Mouse (Mus musculus): ENCODE measurements at regions not wholly inside any gene's neighbourhood (a gene's known extent, or its start where the extent isn't known, plus 50 kb on each side); places are given as distances from the start of the nearest gene placed in this dataset.
A peak's percentile ranks its signal among the peaks of the same experiment; 100 is the strongest.

DNA sequence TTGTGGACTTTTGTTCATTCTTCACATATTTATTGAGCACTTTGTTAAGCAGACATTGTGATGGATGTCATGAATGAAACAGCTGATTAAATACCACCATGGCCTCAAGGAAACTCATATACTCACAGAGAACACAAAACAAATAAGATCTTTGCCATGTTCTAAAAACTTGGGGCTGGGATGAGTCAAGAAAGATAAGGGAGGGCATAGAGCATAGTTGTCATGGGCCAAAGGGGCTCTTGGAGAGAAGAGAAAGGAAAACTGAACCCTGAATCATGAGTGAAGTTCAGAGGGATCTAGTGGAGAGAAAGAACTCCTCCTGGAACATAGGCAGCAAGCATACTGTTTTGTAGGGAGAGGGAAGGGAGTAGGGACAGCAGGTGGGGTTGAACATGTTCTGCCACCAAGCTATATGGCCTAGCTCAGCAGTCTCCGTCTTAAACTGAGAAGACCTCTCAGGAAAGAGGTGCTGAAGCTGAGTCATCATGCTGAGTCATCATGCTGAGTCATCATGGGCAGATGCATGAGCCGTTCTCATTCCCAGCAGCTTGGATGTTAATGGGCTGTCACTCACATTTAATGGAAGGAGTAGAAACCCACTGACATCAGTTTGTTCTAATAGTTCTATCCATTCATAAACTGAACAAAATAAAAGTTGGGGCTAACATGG, 69.6 kb downstream of the Cetn3 start:
- peak; percentile 6 for DNase-seq (ENCODE audit: low spot score)

DNA sequence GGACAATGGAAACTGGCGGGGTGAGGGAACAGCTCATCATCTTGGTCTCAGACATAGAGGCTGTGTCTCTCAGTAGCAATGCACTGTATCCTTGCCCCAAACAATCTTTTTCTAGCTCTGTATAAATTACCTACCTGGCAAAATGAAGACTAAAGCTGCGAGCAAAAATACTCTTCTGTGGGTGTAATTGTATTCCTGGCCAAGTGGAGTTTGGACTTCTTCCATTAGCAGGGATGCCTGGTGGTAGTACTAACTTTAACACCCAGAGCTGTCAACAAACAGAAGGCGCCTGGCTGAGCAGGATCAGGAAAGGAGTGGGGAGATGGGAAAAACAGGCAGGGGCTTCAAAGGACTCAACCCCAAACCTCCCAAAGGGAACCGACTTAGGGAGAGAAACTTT, 73.2 kb downstream of the Cetn3 start:
- DNase-seq (ENCODE audit: low spot score), result no peak

DNA sequence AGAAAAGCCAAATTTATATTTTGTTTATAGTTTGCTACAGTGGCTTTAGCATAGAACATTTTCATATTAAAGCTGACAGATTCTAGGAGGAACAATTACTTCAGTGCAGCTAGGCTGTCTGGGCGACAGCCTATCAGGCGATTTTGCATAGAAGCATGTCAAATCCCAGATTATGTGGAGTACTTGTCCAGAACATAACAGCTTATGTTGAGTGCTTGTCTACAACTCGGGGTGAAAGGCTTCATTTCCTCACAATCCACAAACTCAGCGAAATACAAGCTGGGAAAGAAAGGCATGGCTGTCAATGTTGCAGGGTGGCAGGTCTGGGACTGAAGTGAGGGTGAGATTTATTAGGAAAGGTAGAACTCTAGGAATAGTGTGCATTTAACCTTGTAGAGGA, 77.8 kb downstream of the Cetn3 start:
- no peak for DNase-seq (ENCODE audit: low spot score)

DNA sequence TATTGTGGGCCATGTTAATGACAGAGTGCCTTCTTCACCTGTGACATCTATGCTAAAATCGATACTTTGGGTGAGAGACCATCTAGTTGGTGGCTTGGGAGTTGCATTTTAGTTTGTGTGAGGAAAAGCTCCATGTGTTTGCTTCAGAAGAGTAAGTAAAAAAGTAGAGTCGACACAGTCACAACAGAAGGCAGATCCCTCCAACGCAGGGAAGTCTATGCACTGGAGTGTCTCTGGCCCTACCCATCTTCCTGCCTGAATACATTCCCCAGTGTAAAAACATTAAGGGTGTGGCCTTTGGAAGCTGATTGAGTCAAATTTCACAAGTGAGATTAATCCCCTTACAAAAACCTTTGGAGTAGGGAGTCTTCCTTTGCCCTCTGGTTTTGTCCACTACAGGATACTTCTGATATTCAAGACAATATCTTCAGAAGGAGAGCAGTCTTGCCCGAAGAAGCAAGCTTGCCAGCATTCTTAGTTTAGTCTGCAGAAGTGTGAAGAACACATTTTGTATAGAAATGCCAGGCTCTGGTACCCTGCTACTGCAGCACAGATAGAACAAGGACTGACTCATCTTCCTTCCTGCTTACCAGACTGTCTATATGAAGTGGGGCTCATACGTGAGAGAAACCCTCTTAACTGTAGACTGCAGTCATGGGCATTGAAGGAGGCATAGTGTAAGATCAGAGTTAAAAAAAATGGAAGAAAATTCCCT, 79.2 kb downstream of the Cetn3 start:
- no peak for DNase-seq (ENCODE audit: low spot score)

DNA sequence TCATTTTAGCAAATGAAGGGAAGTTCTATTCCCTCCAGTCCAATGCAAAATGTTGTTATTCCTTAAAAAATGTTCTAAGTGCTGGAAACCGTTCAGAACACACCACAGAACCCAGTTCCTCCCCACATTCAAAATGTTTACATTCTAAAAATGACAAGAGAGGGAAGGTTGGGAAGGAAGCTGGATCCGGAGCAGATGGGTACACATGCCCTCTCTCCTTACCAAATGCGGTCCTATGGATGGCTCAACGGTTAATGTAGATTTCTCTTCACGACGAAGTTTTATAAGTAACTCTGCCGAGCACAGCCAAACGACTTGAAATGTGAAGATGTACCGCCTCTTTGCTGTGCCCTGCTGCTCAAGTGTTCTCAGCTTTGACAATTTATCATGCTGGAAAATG, 88.3 kb downstream of the Cetn3 start:
- DNase-seq (ENCODE audit: low spot score), result no peak

DNA sequence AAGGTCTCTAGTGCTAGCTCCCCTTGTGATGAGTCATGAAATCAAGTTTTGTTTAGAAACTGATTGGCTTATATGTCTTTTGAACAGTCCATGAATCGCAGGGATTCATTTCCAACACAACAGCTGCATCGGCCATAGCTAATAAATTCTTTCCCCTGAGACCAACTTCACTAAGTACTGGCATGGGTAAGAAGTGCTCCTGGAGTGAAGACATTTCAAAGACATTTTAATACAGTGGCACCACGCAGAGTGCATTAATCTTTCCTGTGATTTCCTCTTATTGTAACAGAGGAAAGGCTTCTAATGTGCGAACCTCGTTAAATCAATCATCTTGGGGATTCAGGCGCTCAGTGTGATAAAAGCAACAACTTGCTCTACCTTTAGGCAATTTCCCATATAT, 103.0 kb downstream of the Cetn3 start:
- no peak for DNase-seq (ENCODE audit: low spot score)

DNA sequence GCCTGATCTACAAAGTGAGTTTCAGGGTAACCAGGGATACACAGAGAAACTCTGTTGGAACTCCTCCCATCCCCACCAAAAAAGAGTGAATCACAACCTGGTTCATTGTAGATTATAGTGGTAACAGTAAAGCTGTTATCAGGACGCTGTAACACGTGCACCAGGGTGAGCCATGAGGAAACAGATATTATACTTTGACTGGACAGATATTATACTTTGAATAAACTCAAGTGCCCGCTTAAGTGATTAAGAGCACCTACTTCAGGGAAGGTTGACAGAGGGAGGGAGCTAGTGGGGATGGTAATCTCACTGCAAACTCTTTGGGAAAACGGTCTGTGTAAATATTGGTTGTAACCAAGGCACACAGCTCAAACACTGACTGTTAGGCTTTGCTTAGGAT, 147.4 kb downstream of the Cetn3 start:
- no peak for DNase-seq (ENCODE audit: low spot score)

DNA sequence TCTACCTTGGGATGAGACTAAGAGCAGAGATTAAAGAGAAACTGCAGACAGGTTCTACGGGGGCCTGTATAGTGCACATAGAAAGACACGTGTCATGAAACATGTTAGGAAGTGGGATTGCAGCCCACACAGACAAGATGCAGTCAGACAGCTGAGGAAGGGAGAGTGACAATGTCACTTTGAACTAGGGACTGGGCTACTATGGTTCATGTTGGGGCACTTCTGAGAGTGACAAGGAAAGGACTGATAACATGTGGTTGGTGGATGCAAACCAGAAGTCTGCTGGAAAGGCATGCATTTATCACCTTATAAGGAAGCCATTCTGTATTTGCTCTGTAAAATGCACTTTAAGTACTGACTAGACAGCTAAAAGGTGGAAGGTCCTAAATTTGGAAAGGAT, 148.3 kb downstream of the Cetn3 start:
- DNase-seq (ENCODE audit: low spot score), result no peak

DNA sequence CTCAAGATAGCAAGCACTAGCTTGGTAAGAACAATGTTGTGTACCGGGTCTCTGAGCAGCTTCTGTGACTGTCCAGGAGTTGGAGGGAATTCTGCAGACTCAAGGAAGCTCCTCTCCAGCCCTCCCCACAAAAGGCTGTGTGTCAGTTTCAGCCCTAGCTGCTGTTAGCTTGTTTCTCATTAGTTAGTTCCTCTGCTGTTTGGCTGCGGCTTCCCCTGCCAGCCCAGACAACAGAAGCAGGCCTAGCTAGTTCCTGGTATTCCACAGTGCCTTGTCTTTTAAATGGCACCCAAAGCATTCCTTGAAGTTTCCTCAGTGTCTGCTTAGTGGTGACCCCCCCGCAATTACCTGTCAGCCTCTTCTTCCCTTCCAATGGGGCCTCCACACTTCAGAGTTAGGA, 154.2 kb downstream of the Cetn3 start:
- DNase-seq (ENCODE audit: low spot score), result no peak

DNA sequence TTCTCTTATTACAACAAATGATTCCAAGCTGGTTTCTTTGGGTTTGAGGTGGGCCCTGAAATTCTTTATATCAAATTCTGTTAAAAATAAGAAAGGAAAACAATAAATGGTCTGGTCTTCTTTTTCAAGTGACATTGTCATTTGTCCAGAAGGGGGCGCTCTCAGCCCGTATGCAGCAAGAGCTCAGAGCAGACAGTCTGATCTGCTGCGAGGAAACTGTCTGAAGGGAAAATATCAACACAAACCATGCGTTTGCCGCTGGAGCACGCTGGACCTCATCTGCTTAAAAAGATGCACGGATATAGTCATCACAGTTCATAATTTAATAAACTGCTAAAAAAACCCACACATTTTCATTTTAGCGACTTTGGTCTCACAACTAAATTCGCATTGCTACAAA, 161.2 kb downstream of the Cetn3 start:
- peak; percentile 54 for DNase-seq (ENCODE audit: low spot score)

DNA sequence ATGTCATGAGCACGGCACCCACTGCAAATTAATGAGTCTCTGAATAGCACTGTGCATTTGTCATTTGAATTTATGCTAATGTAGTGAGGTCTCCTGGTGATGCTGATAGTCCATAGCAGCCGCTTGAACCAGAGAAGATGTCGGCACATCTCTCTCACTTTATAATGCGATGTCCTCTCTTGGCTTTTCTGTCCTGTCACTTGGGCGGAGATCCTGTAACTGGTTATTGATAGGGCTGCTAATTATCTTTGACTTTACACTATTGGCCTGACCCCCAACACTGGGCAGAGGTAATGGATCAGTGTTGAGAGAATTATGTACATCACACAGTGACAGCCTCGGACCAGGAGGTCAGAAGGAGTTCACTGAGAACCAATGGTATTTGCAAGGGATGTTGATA, 161.6 kb downstream of the Cetn3 start:
- DNase-seq (ENCODE audit: low spot score), result no peak

DNA sequence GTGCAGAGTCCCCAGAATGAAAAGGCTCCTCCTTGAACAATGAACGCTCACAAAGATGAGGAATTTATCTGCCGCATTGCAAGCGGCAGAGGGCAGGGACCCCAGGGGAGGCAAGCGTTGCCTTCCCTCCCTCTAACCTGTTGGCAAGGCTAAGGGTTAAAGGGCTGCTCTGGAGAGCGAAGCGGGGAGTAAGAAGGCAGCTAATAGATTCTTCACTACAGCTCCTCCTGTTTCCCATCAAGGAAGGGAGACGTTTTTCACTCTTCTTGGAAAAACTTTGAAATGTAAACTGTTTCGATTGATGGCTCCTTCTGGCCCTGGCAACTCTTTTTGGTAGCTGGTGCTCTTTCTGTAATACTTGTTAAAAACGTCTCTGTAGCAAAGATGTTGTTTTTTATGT, 162.9 kb downstream of the Cetn3 start:
- peak; percentile 20 for DNase-seq (ENCODE audit: low spot score)

DNA sequence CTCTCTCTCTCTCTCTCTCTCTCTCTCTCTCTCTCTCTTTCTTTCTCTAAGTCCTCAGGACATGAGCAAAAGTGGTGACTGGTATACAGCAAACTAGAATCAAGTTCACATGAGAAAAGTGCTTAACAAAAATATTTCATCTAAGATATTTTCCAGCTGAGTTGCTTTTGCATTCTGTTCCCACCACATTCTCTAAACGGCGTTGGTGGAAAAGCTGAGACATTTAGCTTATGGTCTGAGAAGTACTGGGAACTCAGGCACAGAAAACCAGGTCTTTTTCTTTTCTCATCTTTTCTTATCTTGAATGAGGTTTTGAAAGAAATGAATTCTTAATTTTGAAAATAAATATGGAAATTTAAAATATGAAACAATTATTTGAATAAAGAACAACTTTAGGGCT, 182.6 kb downstream of the Cetn3 start:
- DNase-seq (ENCODE audit: low spot score), result no peak

DNA sequence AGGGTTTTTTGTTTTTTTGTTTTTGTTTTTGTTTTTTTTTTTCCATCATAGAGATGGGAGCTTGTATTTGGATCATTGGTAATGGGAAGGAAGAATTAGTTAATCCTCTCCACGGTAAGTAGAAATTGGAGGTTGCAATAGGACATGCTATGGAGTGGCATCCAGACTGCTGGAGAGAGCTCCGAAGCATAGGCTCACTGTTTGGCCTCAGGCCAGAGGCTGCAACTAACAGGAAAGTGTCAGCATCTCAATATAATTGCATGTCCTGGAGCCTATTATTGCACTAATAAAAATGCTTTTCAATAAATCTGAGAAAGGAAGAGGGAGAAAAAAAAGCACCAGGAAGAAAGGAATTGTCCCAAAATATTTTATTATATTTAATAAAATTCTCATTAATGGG, 193.0 kb downstream of the Cetn3 start:
- DNase-seq (ENCODE audit: low spot score), result no peak

DNA sequence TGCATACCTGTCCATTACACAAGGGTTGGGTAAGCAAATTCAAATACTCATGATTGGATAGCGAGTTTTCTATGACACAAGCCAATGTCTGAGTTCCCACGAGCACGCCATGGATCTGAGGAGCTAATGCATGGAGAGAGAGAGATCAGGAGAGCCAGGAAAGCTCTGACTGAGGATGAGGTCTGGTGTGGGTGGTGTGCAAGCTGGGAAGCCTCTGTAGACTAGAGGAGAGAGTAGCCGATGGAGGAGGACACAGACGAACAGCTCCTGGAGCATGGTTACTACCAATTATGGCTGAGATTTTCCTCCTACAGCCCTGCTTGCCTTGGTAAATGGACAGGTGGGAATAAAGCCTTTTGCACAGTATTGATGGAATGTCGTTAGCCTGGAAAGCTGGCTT, 195.1 kb downstream of the Cetn3 start:
- DNase-seq (ENCODE audit: low spot score), result no peak

DNA sequence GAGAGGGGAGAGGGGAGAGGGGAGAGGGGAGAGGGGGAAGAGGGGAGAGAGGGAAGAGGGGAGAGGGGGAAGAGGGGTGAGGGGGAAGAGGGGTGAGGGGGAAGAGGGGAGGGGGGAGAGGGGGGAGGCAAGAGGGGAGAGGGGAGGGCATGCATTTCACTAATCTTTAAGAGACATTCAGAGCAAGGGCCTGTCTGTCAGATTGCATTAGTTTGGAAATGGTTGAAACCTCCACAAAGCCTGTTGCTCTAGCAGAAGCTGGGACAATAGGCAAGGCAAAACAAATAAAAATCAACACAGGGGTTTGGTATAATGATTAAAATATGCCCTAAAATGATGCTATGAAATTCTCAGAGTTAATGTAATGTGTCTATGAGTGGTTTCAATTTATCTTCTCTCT, 196.4 kb downstream of the Cetn3 start:
- no peak for DNase-seq (ENCODE audit: low spot score)

DNA sequence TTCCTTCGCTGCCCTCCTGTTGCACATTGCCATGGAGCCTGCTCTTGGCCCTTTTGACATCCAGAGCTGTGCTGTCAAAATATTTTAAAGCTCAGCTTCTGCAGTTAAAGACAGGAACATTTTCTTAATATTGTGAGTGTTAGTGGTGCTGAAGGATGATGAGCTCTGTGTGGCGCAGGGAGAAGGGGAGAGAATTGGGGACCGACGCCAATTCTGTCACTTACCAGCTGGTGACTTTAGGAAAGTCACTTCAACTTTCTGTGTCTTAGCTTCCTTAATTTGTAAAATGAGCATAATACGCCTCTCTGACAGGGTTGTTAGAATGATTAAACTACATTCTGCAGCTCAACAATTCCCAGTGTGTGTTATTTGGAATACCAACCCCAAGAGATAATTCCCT, 197.2 kb downstream of the Cetn3 start:
- DNase-seq (ENCODE audit: low spot score), result no peak

DNA sequence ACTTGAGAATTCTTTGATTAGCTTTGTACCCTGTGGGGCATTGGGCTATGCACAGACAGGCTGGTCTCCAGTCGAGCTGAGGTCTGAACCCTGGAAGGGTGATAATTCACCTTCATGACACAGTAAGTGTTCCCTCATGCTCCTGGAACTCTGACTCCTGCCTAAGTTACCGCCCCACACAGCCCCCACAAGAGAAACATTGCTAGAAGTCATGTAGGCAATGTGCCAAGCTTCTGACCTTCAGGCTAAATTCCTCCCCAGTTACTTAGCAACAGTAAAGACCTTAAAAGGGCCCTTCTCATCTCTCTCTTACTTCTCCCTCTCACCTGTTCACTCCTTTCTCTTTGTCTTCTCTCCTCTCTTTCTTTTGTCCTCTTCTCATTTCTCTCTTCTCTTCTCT, 199.6 kb downstream of the Cetn3 start:
- DNase-seq (ENCODE audit: low spot score), result no peak

DNA sequence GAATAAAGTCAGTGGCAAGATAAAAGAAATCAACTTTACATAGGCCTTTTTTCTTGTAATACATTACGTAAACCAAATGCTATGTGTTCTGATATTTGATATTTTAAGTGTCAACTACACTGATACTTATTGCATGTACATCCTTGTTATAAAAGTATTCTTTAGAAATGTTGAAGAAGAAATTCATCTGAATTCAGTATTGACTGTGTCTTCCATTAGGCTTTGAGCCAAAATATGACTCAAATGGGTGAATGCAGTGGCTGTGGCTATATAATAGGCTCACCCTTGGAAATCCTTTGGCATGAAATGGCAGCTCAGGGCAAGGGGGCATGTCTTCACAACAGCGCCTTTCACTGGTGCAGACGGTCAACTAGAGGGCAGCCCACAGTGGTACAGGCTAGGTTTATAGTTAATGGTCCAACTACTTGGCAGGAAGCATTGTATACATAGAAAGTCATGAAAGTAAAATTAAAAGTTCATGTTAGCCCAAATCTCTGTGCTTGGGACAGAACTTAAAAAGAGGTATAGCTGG, 217.9 kb downstream of the Cetn3 start:
- DNase-seq (ENCODE audit: low spot score), result no peak

DNA sequence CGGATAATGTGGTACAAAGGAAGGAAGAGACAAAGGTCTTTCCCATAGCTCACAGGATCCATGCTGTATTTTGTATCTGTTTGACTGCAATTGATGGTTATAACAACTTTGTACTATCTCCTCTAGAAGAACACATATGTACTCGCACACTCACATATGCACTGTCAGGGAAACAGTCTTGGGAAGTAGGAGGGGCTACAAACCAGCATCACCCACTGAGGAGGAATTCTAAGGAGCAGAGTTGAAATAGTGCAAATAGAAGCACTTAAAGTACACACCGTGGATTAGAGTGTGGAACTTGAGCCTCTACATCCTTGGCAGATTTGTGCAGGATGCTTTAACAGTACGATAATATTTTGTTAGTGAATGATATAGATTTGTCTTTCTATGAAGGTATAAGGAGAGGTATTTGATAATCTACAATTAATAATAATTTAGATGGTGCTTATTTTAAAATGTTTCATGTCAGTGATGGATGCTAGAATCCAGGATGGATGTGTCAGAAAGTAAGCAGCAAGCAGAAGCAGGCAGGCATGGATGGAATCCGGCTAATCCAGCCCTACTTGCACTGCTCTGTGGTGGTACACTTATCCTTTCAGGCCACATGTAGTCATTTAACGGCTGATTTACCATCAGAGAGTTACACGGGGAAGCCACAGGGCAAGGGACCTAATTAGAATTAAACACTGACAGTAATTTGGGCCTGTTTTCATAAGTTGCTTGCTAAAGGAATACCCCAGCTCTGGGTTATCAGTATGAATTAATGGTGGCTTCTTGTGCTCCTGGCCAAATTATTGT, 223.3 kb downstream of the Cetn3 start:
- DNase-seq (ENCODE audit: low spot score), result no peak

DNA sequence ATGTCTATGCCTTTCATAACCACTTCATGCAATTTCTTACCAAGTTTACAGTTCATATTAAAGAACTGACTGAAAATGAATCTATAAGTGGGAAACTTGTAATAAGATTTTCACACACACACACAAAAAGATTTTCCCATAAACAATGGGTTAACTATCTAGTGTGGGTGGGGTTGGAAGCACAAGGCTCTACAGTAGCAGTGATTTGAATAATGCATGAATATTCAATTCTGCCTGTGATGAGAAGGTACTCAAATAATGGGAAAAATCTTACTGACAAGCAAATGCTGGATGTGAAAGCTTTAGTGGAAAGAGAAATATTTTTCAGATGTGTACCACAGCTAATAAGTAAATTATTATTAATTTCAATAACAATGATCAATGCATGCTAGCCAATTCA, 224.3 kb downstream of the Cetn3 start:
- no peak for DNase-seq (ENCODE audit: low spot score)

DNA sequence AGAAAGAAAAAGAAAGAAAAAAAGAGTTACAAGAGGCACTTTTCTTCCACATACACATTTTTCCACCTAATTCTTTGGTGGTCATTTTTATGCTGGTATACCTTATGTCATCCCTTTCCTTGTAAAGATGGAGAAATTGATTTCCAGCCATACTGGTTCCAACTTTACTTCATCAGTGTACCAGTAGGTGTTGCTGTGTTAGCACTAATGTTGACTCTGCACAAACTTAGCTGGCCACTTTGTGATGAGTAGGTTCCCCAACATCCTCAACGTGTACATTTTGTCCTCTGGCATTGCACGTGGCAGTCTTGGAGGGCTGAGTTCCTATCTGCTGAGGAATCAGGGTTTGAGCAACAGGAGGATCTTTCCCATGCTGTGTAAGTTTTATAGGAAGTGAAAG, 256.7 kb downstream of the Cetn3 start:
- DNase-seq (ENCODE audit: low spot score), result no peak

DNA sequence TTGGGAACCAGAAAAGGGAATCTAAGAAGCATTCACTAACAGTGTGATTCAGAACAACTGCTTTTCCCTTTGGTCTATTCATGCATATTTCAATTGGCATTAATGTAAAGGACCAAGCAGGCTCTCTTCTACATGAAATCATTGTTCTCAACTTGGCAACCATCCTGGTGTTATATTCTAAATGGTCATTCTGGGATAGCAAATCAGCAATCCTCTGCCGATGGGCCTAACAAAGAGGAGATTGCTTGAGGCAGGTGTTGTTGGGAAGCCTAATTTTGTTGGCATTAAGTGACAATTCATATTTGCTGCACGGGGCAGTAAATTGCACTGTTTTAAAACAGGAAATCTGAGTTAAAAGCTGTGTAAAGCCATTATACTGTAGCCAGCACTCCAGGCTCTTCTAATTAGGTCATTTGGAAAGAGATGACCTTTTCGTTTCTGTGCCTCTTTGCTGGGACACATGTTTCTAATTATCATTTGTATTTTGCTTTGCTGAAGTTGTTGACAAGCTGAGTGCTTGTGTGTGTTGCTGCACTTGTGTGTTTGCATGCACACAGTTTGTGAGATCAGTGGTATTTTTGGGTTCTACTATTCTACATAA, 275.4 kb downstream of the Cetn3 start:
- DNase-seq (ENCODE audit: low spot score), result no peak

All from yolk sac, embryonic 10.5 days (tissue).